In genomic region chr11:17386756-17387155, GRCm38 (mm10) we compare ENCODE assay signal across 19 mouse cellular contexts.
DNase-seq lines count a peak whose midpoint lies in the region; TF ChIP-seq lines count a peak whose summit lies in the region.
"Had no signal": no experiment of that assay in that cellular context is flagged by ENCODE, and none has a peak within 500 bp of the region (broad histone marks: within the 10 kb centered on the region; RNA-seq: fewer than 3 reads in every experiment).

No protein-coding gene starts in this region.

- no peak overlapping the region for H3K27ac ChIP-seq in left cerebral cortex, adult 2 months
- H3K27ac ChIP-seq: embryonic facial prominence, embryonic 15.5 days; layer of hippocampus, adult 2 months; macrophage; midbrain, embryonic 12.5 days; stomach, embryonic 15.5 days had no signal

- intact Hi-C loops in left cerebral cortex, adult 2 months (cut with DNase I), result no loop called here
- intact Hi-C loops in left cerebral cortex, postnatal 4 days (cut with DNase I), result no loop called here

- H3K4me3 ChIP-seq in left cerebral cortex, adult 2 months, result no peak overlapping the region
- H3K4me3 ChIP-seq: embryonic facial prominence, embryonic 15.5 days; layer of hippocampus, adult 2 months; midbrain, embryonic 12.5 days; stomach, embryonic 15.5 days had no signal

- peak; percentile 11 to 25 for DNase-seq in left cerebral cortex, adult 2 months (ENCODE audit: extremely low spot score in 1 of 2, low spot score in 2 of 2)
- DNase-seq in left cerebral cortex, postnatal 4 days, result no peak
- DNase-seq in Muller cell, postnatal 12 days (ENCODE audit: inconsistent ontology term), result peak; percentile 83
- DNase-seq in fibroblast of lung, adult 2 months (ENCODE audit: low read depth), result peak; percentile 83
- DNase-seq in right cerebral cortex, postnatal 14 days, result peak; percentile 4
- DNase-seq in kidney, adult 9 months, result no peak
- no peak for DNase-seq in cerebellum, postnatal 14 days
- DNase-seq in kidney, postnatal 14 days, result no peak
- DNase-seq: cerebellum, adult 2 months; gastrocnemius, postnatal 10 days; heart, postnatal 36 days; liver; lung, adult 18-20 months; thymus, postnatal 25 days had no signal

- no peak for TF ChIP-seq CTCF in left cerebral cortex, adult 2 months (IDR thresholded peaks at IDR 0.05)

Comparison
In these comparisons a context has a peak if more than half of its experiments do, and no peak if none do; other contexts are left out.
1. DNase-seq: peak in left cerebral cortex, adult 2 months (2 of 2), Muller cell, postnatal 12 days (single experiment), fibroblast of lung, adult 2 months (single experiment) and right cerebral cortex, postnatal 14 days (single experiment); none in left cerebral cortex, postnatal 4 days (single experiment), kidney, adult 9 months (single experiment), cerebellum, postnatal 14 days (0 of 2) and kidney, postnatal 14 days (single experiment).